Mouse (Mus musculus) C2C12 (cell line): ENCODE results near the gene Hibadh. TPM values are rescaled to one million over a fixed set of nuclear protein-coding genes. Genes with fewer than 3 reads are reported as not detected.

Source experiments
- H3K27me3 ChIP-seq: one replicate; pipeline ENCODE4 v1.6.1; 2011; ENCODE audit not compliant: control insufficient read depth, insufficient read depth, insufficient read length
- H3K36me3 ChIP-seq: one replicate; pipeline ENCODE4 v1.6.1; 2011; ENCODE audit not compliant: control insufficient read depth, insufficient read depth
- H3K4me3 ChIP-seq: one replicate; pipeline ENCODE4 v1.5.1; 2011; ENCODE audit warnings: mild to moderate bottlenecking, control low read depth; ENCODE audit not compliant: poor library complexity, insufficient read depth, severe bottlenecking
- H3K79me2 ChIP-seq: one replicate; pipeline ENCODE4 v1.6.1; 2011; ENCODE audit not compliant: control insufficient read depth, insufficient read depth
- H3K79me3 ChIP-seq: one replicate; pipeline ENCODE4 v1.6.1; 2011; ENCODE audit warnings: low read depth, control low read depth
- H3ac ChIP-seq: one replicate; pipeline ENCODE3; 2011; ENCODE audit warnings: low read depth; ENCODE audit not compliant: control insufficient read depth, insufficient read length
- CEBPB ChIP-seq: IDR thresholded peaks from one replicate; pipeline ENCODE4 v1.6.1; 2011; ENCODE audit warnings: low read depth, mild to moderate bottlenecking, control low read depth, moderate library complexity
- CTCF ChIP-seq: IDR thresholded peaks from one replicate; pipeline ENCODE4 v1.5.1; 2011; ENCODE audit not compliant: control insufficient read depth, insufficient read depth, insufficient read length
- FOSL1 ChIP-seq: IDR thresholded peaks from one replicate; pipeline ENCODE4 v1.8.0; 2011; ENCODE audit warnings: mild to moderate bottlenecking, low read length; ENCODE audit not compliant: poor library complexity, insufficient read depth, severe bottlenecking
- MAX ChIP-seq: IDR thresholded peaks from one replicate; pipeline ENCODE4 v1.6.1; 2011; ENCODE audit warnings: mild to moderate bottlenecking, control low read depth
- MYOD1 ChIP-seq: IDR thresholded peaks from one replicate; pipeline ENCODE4 v1.6.1; 2011; ENCODE audit warnings: low read depth; ENCODE audit not compliant: control insufficient read depth, insufficient read length
- MYOG ChIP-seq: IDR thresholded peaks from one replicate; pipeline ENCODE4 v1.6.1; 2011; ENCODE audit not compliant: control insufficient read depth, insufficient read length; ENCODE audit errors: extremely low read depth
- USF1 ChIP-seq: IDR thresholded peaks from one replicate; pipeline ENCODE4 v1.6.1; 2011; ENCODE audit warnings: low read depth, mild to moderate bottlenecking, control low read depth, moderate library complexity
- polyA plus RNA-seq: library from polyadenylated mRNA; unstranded; fragments of >200 nt; fragmentation: generic; extraction: Trizol; gene quantifications from one replicate; pipeline ENCODE4 v1.2.1, GENCODE M21; 2012; ENCODE audit warnings: missing spikeins

Gene Hibadh
- polyA plus RNA-seq, 1 experiment = 26.6 TPM

GRCm38 (mm10) chr6:52505777-52506755, 134.1 kb downstream of the Hibadh start:
- no peak overlapping the region for H3ac ChIP-seq
- H3K27me3 ChIP-seq = peaks cover 1% of the 10 kb centered on the region
- H3K79me3 ChIP-seq = no peaks in the 10 kb centered on the region
- H3K36me3 ChIP-seq = no peaks in the 10 kb centered on the region
- TF ChIP-seq MAX (peak; percentile 73), MYOG (no peak), FOSL1 (peak; percentile 66), USF1 (no peak), CEBPB (no peak)
- no peaks in the 10 kb centered on the region for H3K79me2 ChIP-seq
- H3K4me3 ChIP-seq = no peak overlapping the region

GRCm38 (mm10) chr6:52504676-52505460, 135.3 kb downstream of the Hibadh start:
- H3ac ChIP-seq = no peak overlapping the region
- no peaks in the 10 kb centered on the region for H3K27me3 ChIP-seq
- H3K79me3 ChIP-seq = no peaks in the 10 kb centered on the region
- H3K36me3 ChIP-seq = no peaks in the 10 kb centered on the region
- TF ChIP-seq MYOD1 = no peak
- no peak for TF ChIP-seq USF1
- TF ChIP-seq CEBPB = no peak
- no peak for TF ChIP-seq MAX
- no peak for TF ChIP-seq FOSL1
- TF ChIP-seq MYOG = no peak
- no peak for TF ChIP-seq CTCF
- H3K4me3 ChIP-seq = no peak overlapping the region
- no peaks in the 10 kb centered on the region for H3K79me2 ChIP-seq

GRCm38 (mm10) chr6:52502986-52503385, 137.2 kb downstream of the Hibadh start:
- H3K79me3 ChIP-seq = no peaks in the 10 kb centered on the region
- TF ChIP-seq FOSL1 (no peak), MAX (no peak), CTCF (no peak), CEBPB (no peak), MYOG (no peak), USF1 (no peak), MYOD1 (no peak)
- no peak overlapping the region for H3K4me3 ChIP-seq
- H3ac ChIP-seq = no peak overlapping the region
- H3K36me3 ChIP-seq = no peaks in the 10 kb centered on the region
- no peaks in the 10 kb centered on the region for H3K27me3 ChIP-seq
- no peaks in the 10 kb centered on the region for H3K79me2 ChIP-seq

GRCm38 (mm10) chr6:52501479-52501878, 138.7 kb downstream of the Hibadh start:
- H3K79me3 ChIP-seq = no peaks in the 10 kb centered on the region
- H3K27me3 ChIP-seq = no peaks in the 10 kb centered on the region
- TF ChIP-seq USF1 (no peak), MYOG (no peak), MAX (no peak), FOSL1 (no peak), CEBPB (no peak), CTCF (no peak), MYOD1 (no peak)
- H3K4me3 ChIP-seq = no peak overlapping the region
- no peaks in the 10 kb centered on the region for H3K36me3 ChIP-seq
- H3ac ChIP-seq = no peak overlapping the region
- no peaks in the 10 kb centered on the region for H3K79me2 ChIP-seq

Other genes starting within 250 kb of the Hibadh start
- 20.5 TPM for gene Tax1bp1, start 73.3 kb upstream of the Hibadh start, polyA plus RNA-seq